8 mouse cellular contexts compared by ENCODE assay signal in the genomic region with DNA sequence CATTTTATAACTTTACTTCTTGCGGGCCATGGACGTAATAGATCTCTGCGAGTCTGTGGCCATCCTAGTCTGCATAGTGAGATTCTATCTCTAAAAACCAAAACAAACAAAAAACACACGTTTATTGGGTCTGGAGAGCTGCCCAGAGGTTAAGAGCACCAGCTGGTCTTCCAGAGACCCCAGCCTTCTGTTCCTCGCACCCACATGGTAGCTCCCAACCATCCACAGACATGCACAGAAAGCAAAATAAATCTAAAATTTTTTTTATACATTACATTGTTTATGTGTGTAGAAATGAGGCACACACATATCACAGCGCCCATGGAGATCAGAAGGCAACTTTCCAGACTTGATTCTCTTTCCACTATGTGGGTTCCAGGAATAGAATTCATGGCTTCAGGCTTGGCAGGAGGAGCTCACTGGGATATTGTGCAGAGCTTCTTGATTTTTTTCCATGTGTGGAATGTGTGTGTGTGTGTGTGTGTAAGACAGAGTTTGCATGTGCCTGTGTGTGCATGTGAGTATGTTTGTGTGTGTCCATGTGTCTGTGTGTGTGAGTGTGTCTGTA. TPM values are rescaled to one million over a fixed set of nuclear protein-coding genes. Genes with fewer than 3 reads are reported as not detected.
A peak's percentile ranks its signal among the peaks of the same experiment; 100 is the strongest.
DNase-seq lines count a peak whose midpoint lies in the region; ATAC-seq and TF ChIP-seq lines count a peak whose summit lies in the region.

No protein-coding gene starts in this region.

- peak overlapping the region; percentile 83 for H3K4me2 ChIP-seq in liver, embryonic 13.5 days

- DNase-seq in cerebellum, adult 2 months: no peak
- no peak for DNase-seq in liver, embryonic 13.5 days
- DNase-seq in ovary, postnatal 36 days (ENCODE audit: low spot score): no peak
- no peak for DNase-seq in right cerebral cortex, postnatal 4 days
- DNase-seq in frontal cortex, postnatal 25 days (ENCODE audit: low spot score in 2 of 2): no peak

- no peaks in the 10 kb centered on the region for H3K36me3 ChIP-seq in megakaryocyte, embryonic 14.5 days (replicated peaks; ENCODE audit: low read length)
- H3K36me3 ChIP-seq in liver, embryonic 13.5 days: no peaks in the 10 kb centered on the region

- no peaks in the 10 kb centered on the region for H3K27me3 ChIP-seq in cerebellum, adult 2 months (ENCODE audit: control insufficient read depth, insufficient read depth, low read length)
- H3K27me3 ChIP-seq in megakaryocyte, embryonic 14.5 days (replicated peaks): no peaks in the 10 kb centered on the region
- peaks cover 43% of the 10 kb centered on the region for H3K27me3 ChIP-seq in liver, embryonic 13.5 days

- H3K27ac ChIP-seq in cerebellum, adult 2 months (ENCODE audit: insufficient read depth, low read length): peak overlapping the region; percentile 79
- no peak overlapping the region for H3K27ac ChIP-seq in liver, embryonic 13.5 days

- H3K4me1 ChIP-seq in cerebellum, adult 2 months (ENCODE audit: control insufficient read depth, insufficient read depth, low read length): peaks cover 30% of the 10 kb centered on the region
- H3K4me1 ChIP-seq in megakaryocyte, embryonic 14.5 days: peaks cover 83% of the 10 kb centered on the region
- peaks cover 62% of the 10 kb centered on the region for H3K4me1 ChIP-seq in liver, embryonic 13.5 days (replicated peaks)

- no peak for ATAC-seq in cerebellum, adult (ENCODE audit: insufficient number of reproducible peaks, low FRiP score, low TSS enrichment)
- no peak for ATAC-seq in megakaryocyte, adult 5-6 weeks (ENCODE audit: poor library complexity, severe bottlenecking)
- ATAC-seq in liver, embryonic 13.5 days (ENCODE audit: low read depth): no peak

- H3K9me3 ChIP-seq in megakaryocyte, embryonic 14.5 days: no peaks in the 10 kb centered on the region
- H3K9me3 ChIP-seq in liver, embryonic 13.5 days (replicated peaks): no peaks in the 10 kb centered on the region

- peak overlapping the region; percentile 94 for H3K4me3 ChIP-seq in cerebellum, adult 2 months (replicated peaks; ENCODE audit: insufficient read depth, low read depth, low read length)
- peak overlapping the region; percentile 95 for H3K4me3 ChIP-seq in megakaryocyte, embryonic 14.5 days (replicated peaks)
- peak overlapping the region; percentile 58 for H3K4me3 ChIP-seq in liver, embryonic 13.5 days (replicated peaks)

- no peak for TF ChIP-seq POLR2A in cerebellum, adult 2 months (IDR thresholded peaks at IDR 0.05; ENCODE audit: borderline replicate concordance, insufficient read depth, low read length)

- H3K9ac ChIP-seq in liver, embryonic 13.5 days: 0 out of 2 replicates have a peak overlapping the region, but pooled peaks have one; percentile 4

- 35% methylated on average over 6 of the region's 6 CpGs for WGBS in cerebellum, adult 2 months
- 64% methylated on average over 6 of the region's 6 CpGs for WGBS in liver, embryonic 13.5 days (ENCODE audit: insufficient replicate concordance)

- no peak for TF ChIP-seq CTCF in cerebellum, adult 2 months (IDR thresholded peaks at IDR 0.05; ENCODE audit: borderline replicate concordance, insufficient read depth, low read depth, low read length)

RNA-seq across cellular contexts. Expression of a gene that starts 0.7 kb away (rescaled TPM):
- 97.3 and 110 TPM in 2 replicates for polyA plus RNA-seq in cerebellum, adult 2 months (2012; rRNA removed)
- polyA plus RNA-seq in megakaryocyte, embryonic 14.5 days (2012; ENCODE audit: insufficient read depth, low replicate concordance): 8.9 and 10.8 TPM in 2 replicates
- total RNA-seq in megakaryocyte, adult 5-6 weeks (2015): 0.11 TPM in 1 of 2 replicates, not detected in the other
- total RNA-seq in megakaryocyte, adult 5-6 weeks (2017): 1.1 TPM in 1 of 2 replicates, not detected in the other
- 0.20 TPM in 2 replicates for polyA plus RNA-seq in liver, embryonic 13.5 days (2015; fragmentation: Nextera tagmentation; extraction: Ambion mirVana)

RNA-seq across cellular contexts. Expression of a gene that starts 3.8 kb away (rescaled TPM):
- polyA plus RNA-seq in cerebellum, adult 2 months (2012; rRNA removed): 3.6 and 3.9 TPM in 2 replicates
- 209 and 434 TPM in 2 replicates for polyA plus RNA-seq in megakaryocyte, embryonic 14.5 days (2012; ENCODE audit: insufficient read depth, low replicate concordance)
- 4.8 and 5.0 TPM in 2 replicates for total RNA-seq in megakaryocyte, adult 5-6 weeks (2015)
- total RNA-seq in megakaryocyte, adult 5-6 weeks (2017): 2.6 and 5.2 TPM in 2 replicates
- polyA plus RNA-seq in liver, embryonic 13.5 days (2015; fragmentation: Nextera tagmentation; extraction: Ambion mirVana): 5.7 and 6.1 TPM in 2 replicates

RNA-seq across cellular contexts. Expression of a gene that starts 16.8 kb away (rescaled TPM):
- 0.65 and 2.1 TPM in 2 replicates for polyA plus RNA-seq in cerebellum, adult 2 months (2012; rRNA removed)
- polyA plus RNA-seq in megakaryocyte, embryonic 14.5 days (2012; ENCODE audit: insufficient read depth, low replicate concordance): 241 and 376 TPM in 2 replicates
- 2.9 and 4.2 TPM in 2 replicates for total RNA-seq in megakaryocyte, adult 5-6 weeks (2015)
- total RNA-seq in megakaryocyte, adult 5-6 weeks (2017): 1.1 and 2.4 TPM in 2 replicates
- 0.67 and 1.1 TPM in 2 replicates for polyA plus RNA-seq in liver, embryonic 13.5 days (2015; fragmentation: Nextera tagmentation; extraction: Ambion mirVana)

RNA-seq across cellular contexts. Expression of a gene that starts 29.3 kb away (rescaled TPM):
- 0.44 and 0.48 TPM in 2 replicates for polyA plus RNA-seq in cerebellum, adult 2 months (2012; rRNA removed)
- polyA plus RNA-seq in megakaryocyte, embryonic 14.5 days (2012; ENCODE audit: insufficient read depth, low replicate concordance): 0.77 TPM in 1 of 2 replicates, not detected in the other
- total RNA-seq in megakaryocyte, adult 5-6 weeks (2015): 0.36 and 0.89 TPM in 2 replicates
- total RNA-seq in megakaryocyte, adult 5-6 weeks (2017): 0.18 TPM in 1 of 2 replicates, not detected in the other
- 3.5 and 3.7 TPM in 2 replicates for polyA plus RNA-seq in liver, embryonic 13.5 days (2015; fragmentation: Nextera tagmentation; extraction: Ambion mirVana)

RNA-seq across cellular contexts. Expression of a gene that starts 53.3 kb away (rescaled TPM):
- 108 and 115 TPM in 2 replicates for polyA plus RNA-seq in cerebellum, adult 2 months (2012; rRNA removed)
- 48.6 and 69.2 TPM in 2 replicates for polyA plus RNA-seq in megakaryocyte, embryonic 14.5 days (2012; ENCODE audit: insufficient read depth, low replicate concordance)
- total RNA-seq in megakaryocyte, adult 5-6 weeks (2015): 28.4 and 30.9 TPM in 2 replicates
- 39.6 and 41.2 TPM in 2 replicates for total RNA-seq in megakaryocyte, adult 5-6 weeks (2017)
- polyA plus RNA-seq in liver, embryonic 13.5 days (2015; fragmentation: Nextera tagmentation; extraction: Ambion mirVana): 16.6 and 16.9 TPM in 2 replicates

Comparison
In these comparisons a context has a peak if more than half of its experiments do, and no peak if none do; other contexts are left out.
1. RNA of a gene that starts 3.8 kb away (polyA plus RNA-seq): 209 to 434 TPM in megakaryocyte, embryonic 14.5 days; 5.7 to 6.1 TPM in liver, embryonic 13.5 days and 3.6 to 3.9 TPM in cerebellum, adult 2 months; every median in the first group is over 10 times any median in the second.
2. RNA of a gene that starts 16.8 kb away (polyA plus RNA-seq): 241 to 376 TPM in megakaryocyte, embryonic 14.5 days; 0.65 to 2.1 TPM in cerebellum, adult 2 months and 0.67 to 1.1 TPM in liver, embryonic 13.5 days; every median in the first group is over 10 times any median in the second.
3. Peak in every context shown above with its lines, with median percentiles within 50 percentile points of each other: H3K4me3 ChIP-seq.